ENCODE assay signal across 1 mouse cellular context in the genomic region with DNA sequence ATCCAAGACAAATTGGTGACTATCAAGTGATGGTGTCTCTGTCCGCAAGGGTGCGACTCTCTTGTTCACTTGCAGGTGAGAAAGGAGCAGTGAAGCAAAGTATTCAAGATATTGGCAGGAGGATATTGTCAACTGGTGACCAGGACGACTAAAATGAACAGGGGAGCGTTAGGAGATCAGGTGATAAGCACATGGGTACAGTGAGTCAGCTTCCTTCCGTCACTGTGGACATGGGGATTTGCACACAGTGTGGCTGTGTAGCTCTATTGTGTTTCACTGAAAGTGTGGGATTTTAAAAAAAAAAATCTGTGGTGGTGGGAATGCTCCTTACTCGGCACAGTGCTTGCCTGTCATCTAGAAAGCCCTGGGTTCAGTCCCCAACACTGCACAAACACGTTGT.
TF ChIP-seq lines count a peak whose summit lies in the region.

No protein-coding gene starts in this region.

TF ChIP-seq in MEL, 35 proteins besides CTCF, POLR2A, EP300 and RAD21 (continued from another document):
- TF ChIP-seq MXI1 (IDR thresholded peaks at IDR 0.05; ENCODE audit: low read depth, low read length) (peak; percentile 39), E2F4 (IDR thresholded peaks at IDR 0.05; ENCODE audit: borderline replicate concordance, low read depth, low read length) (no peak), TCF12 (IDR thresholded peaks at IDR 0.05; ENCODE audit: low read depth, low read length) (no peak), GABPA (IDR thresholded peaks at IDR 0.05; ENCODE audit: low read depth, low read length) (no peak), SIN3A (IDR thresholded peaks at IDR 0.05; ENCODE audit: low read length) (0 out of 2 replicates have a peak, but pooled peaks have one; percentile 22), MEF2A (IDR thresholded peaks at IDR 0.05; ENCODE audit: extremely low read depth, insufficient replicate concordance, low read depth, low read length, poor library complexity, severe bottlenecking) (no peak), CHD2 (IDR thresholded peaks at IDR 0.05; ENCODE audit: low read length) (no peak), RCOR1 (IDR thresholded peaks at IDR 0.05; ENCODE audit: low read depth, low read length) (no peak)
